In genomic region chr11:69621571-69622268, GRCm38 (mm10) we compare ENCODE assay signal across 9 mouse cellular contexts. TPM values are rescaled to one million over a fixed set of nuclear protein-coding genes. Genes with fewer than 3 reads are reported as not detected.
A peak's percentile ranks its signal among the peaks of the same experiment; 100 is the strongest.
DNase-seq lines count a peak whose midpoint lies in the region; ATAC-seq lines count a peak whose summit lies in the region.
"Had no signal": no experiment of that assay in that cellular context is flagged by ENCODE, and none has a peak within 500 bp of the region (broad histone marks: within the 10 kb centered on the region; RNA-seq: fewer than 3 reads in every experiment).

Gene Sat2 (plus strand): TSS chr11:69622024.

- H3K27ac ChIP-seq in forebrain, embryonic 16.5 days (ENCODE audit: low read length): peak within 1 kb of the TSS; percentile 78
- no peak within 1 kb of the TSS for H3K27ac ChIP-seq in hindbrain, embryonic 11.5 days (ENCODE audit: low read depth, low read length)
- peak within 1 kb of the TSS; percentile 74 for H3K27ac ChIP-seq in midbrain, embryonic 14.5 days (replicated peaks; ENCODE audit: low read depth, low read length)

- H3K4me1 ChIP-seq in forebrain, embryonic 16.5 days (replicated peaks; ENCODE audit: control insufficient read depth, insufficient read depth, low read length): peaks cover 16% of the 10 kb centered on the region
- H3K4me1 ChIP-seq in hindbrain, embryonic 11.5 days (replicated peaks; ENCODE audit: control insufficient read depth, insufficient read depth, low read length): no peaks in the 10 kb centered on the region
- peaks cover 18% of the 10 kb centered on the region for H3K4me1 ChIP-seq in midbrain, embryonic 14.5 days (ENCODE audit: control insufficient read depth, insufficient read depth, low read length)

- intact Hi-C loops in left cerebral cortex, postnatal 4 days (cut with DNase I): no loop called here

- H3K27me3 ChIP-seq in forebrain, embryonic 16.5 days (replicated peaks; ENCODE audit: control insufficient read depth, insufficient read depth, low read length): no peaks in the 10 kb centered on the region
- H3K27me3 ChIP-seq in hindbrain, embryonic 11.5 days (ENCODE audit: control insufficient read depth, insufficient read depth, low read length): no peaks in the 10 kb centered on the region
- no peaks in the 10 kb centered on the region for H3K27me3 ChIP-seq in midbrain, embryonic 14.5 days (ENCODE audit: control insufficient read depth, insufficient read depth, low read length)

- H3K4me3 ChIP-seq in forebrain, embryonic 16.5 days (replicated peaks; ENCODE audit: low read length): peak within 1 kb of the TSS; percentile 67
- peak within 1 kb of the TSS; percentile 41 for H3K4me3 ChIP-seq in hindbrain, embryonic 11.5 days (ENCODE audit: low read depth, low read length)
- H3K4me3 ChIP-seq in midbrain, embryonic 14.5 days (replicated peaks; ENCODE audit: low read depth, low read length): peak within 1 kb of the TSS; percentile 42

- H3K9ac ChIP-seq in forebrain, embryonic 16.5 days (replicated peaks; ENCODE audit: low read depth, low read length): peak within 1 kb of the TSS; percentile 86
- H3K9ac ChIP-seq in hindbrain, embryonic 11.5 days (ENCODE audit: low read depth, low read length): peak within 1 kb of the TSS; percentile 55
- H3K9ac ChIP-seq in midbrain, embryonic 14.5 days (replicated peaks; ENCODE audit: low read length): peak within 1 kb of the TSS; percentile 62

- 1% methylated on average over 20 of the region's 20 CpGs for WGBS in forebrain, embryonic 16.5 days
- 2% methylated on average over 20 of the region's 20 CpGs for WGBS in hindbrain, embryonic 11.5 days
- under 1% methylated on average over 20 of the region's 20 CpGs for WGBS in midbrain, embryonic 14.5 days

- H3K4me2 ChIP-seq in forebrain, embryonic 16.5 days (ENCODE audit: low read length): peak within 1 kb of the TSS; percentile 73
- peak within 1 kb of the TSS; percentile 63 for H3K4me2 ChIP-seq in hindbrain, embryonic 11.5 days (replicated peaks; ENCODE audit: low read depth, low read length)
- H3K4me2 ChIP-seq in midbrain, embryonic 14.5 days (ENCODE audit: low read length): peak within 1 kb of the TSS; percentile 81

- no peaks in the 10 kb centered on the region for H3K36me3 ChIP-seq in forebrain, embryonic 16.5 days (ENCODE audit: control insufficient read depth, insufficient read depth)
- H3K36me3 ChIP-seq in hindbrain, embryonic 11.5 days (ENCODE audit: control insufficient read depth, insufficient read depth, low read length): no peaks in the 10 kb centered on the region
- H3K36me3 ChIP-seq in midbrain, embryonic 14.5 days (ENCODE audit: control insufficient read depth, insufficient read depth, low read length): no peaks in the 10 kb centered on the region

- ATAC-seq in forebrain, embryonic 16.5 days: peak; percentile 86
- ATAC-seq in hindbrain, embryonic 11.5 days (ENCODE audit: low FRiP score): peak; percentile 81
- ATAC-seq in midbrain, embryonic 14.5 days (ENCODE audit: low FRiP score, low TSS enrichment): peak; percentile 74; the same call in 1 of the 2 replicates
- no peak for ATAC-seq in megakaryocyte-erythroid progenitor cell, adult 5-6 weeks (replicated peaks; ENCODE audit: low FRiP score, low TSS enrichment, poor library complexity, severe bottlenecking)

- no peaks in the 10 kb centered on the region for H3K9me3 ChIP-seq in forebrain, embryonic 16.5 days (ENCODE audit: control insufficient read depth, low read length)
- H3K9me3 ChIP-seq in hindbrain, embryonic 11.5 days (ENCODE audit: control insufficient read depth, low read length): no peaks in the 10 kb centered on the region
- no peaks in the 10 kb centered on the region for H3K9me3 ChIP-seq in midbrain, embryonic 14.5 days (ENCODE audit: control insufficient read depth, low read length)

- peak; percentile 45 for DNase-seq in gastrocnemius, adult 18-20 months (ENCODE audit: low spot score)
- no peak for DNase-seq in gastrocnemius, adult 8-10 months (ENCODE audit: low spot score in 2 of 2)
- DNase-seq in cerebellum, adult 11-12 months: peak; percentile 66
- DNase-seq in hindbrain, embryonic 11.5 days (ENCODE audit: low spot score): peak; percentile 86
- peak; percentile 87 for DNase-seq in left cerebral cortex, postnatal 4 days
- DNase-seq in midbrain, embryonic 14.5 days: peak; percentile 88

RNA-seq across cellular contexts. Expression of gene Sat2, which starts in this region (rescaled TPM):
- total RNA-seq in gastrocnemius, adult 18-20 months (2021): 1 to 10 TPM; 2.5 to 2.6 TPM
- 1 to 10 TPM; 1.4 to 3.8 (median 2.7) TPM for total RNA-seq in gastrocnemius, adult 8-10 months (2022)
- 17.3 and 23.8 TPM in 2 replicates for polyA plus RNA-seq in forebrain, embryonic 16.5 days (2015; fragmentation: Nextera tagmentation; extraction: Ambion mirVana)
- polyA plus RNA-seq in hindbrain, embryonic 11.5 days (2014; fragmentation: Nextera tagmentation; extraction: Ambion mirVana): 15.0 and 20.6 TPM in 2 replicates
- total RNA-seq in left cerebral cortex, postnatal 4 days (2021): 10 to 100 TPM in 1 of 2 experiments, 1 to 10 TPM in 1; 8.7 to 12.4 TPM
- 21.6 and 22.5 TPM in 2 replicates for polyA plus RNA-seq in midbrain, embryonic 14.5 days (2014; fragmentation: Nextera tagmentation; extraction: Ambion mirVana)
- total RNA-seq in megakaryocyte-erythroid progenitor cell, adult 5-6 weeks (2014; fragmentation: Nextera tagmentation): not detected in 2 replicates
- not detected in 2 replicates for total RNA-seq in megakaryocyte-erythroid progenitor cell, adult 5-6 weeks (2017)
- total RNA-seq: CH12.LX had no signal

Comparison
In these comparisons a context has a peak if more than half of its experiments do, and no peak if none do; other contexts are left out.
1. DNase-seq: peak in gastrocnemius, adult 18-20 months (single experiment), cerebellum, adult 11-12 months (single experiment), hindbrain, embryonic 11.5 days (single experiment), left cerebral cortex, postnatal 4 days (single experiment) and midbrain, embryonic 14.5 days (single experiment); none in gastrocnemius, adult 8-10 months (0 of 2).
2. Peak in every context shown above with its lines, with median percentiles within 50 percentile points of each other: H3K4me2 ChIP-seq, H3K4me3 ChIP-seq and H3K9ac ChIP-seq.